Mouse (Mus musculus) liver, postnatal 0 days (tissue): Measurements from ENCODE around the gene Ablim1. TPM values are rescaled to one million over a fixed set of nuclear protein-coding genes. Genes with fewer than 3 reads are reported as not detected.

Experiments used
- ATAC-seq: fragments of 200-750 bp; cut with Nextera tagmentation; 2 replicates; pipeline ENCODE4 v1.8.0; 2017; ENCODE audit warnings: mild to moderate bottlenecking, moderate library complexity
- DNase-seq: peaks from one replicate; pipeline ENCODE4 v3.0.0-alpha.2; 2016
- H3K27ac ChIP-seq: fragments of 300-500 bp; sonication (generic); 2 replicates; pipeline ENCODE4 v1.5.1; 2014; ENCODE audit warnings: antibody characterized with exemption, moderate library complexity, mild to moderate bottlenecking, low read depth
- H3K27me3 ChIP-seq: fragments of 300-500 bp; sonication (generic); 2 replicates; pipeline ENCODE4 v1.6.1; 2014; ENCODE audit warnings: low read length, control low read depth, mixed read lengths; ENCODE audit not compliant: insufficient read depth
- H3K36me3 ChIP-seq: fragments of 300-500 bp; sonication (generic); replicated peaks from 2 replicates; pipeline ENCODE4 v1.6.1; 2014; ENCODE audit warnings: mild to moderate bottlenecking, control low read depth, low read length, moderate library complexity, mixed read lengths; ENCODE audit not compliant: insufficient read depth
- H3K4me1 ChIP-seq: fragments of 300-500 bp; sonication (generic); 2 replicates; pipeline ENCODE4 v1.6.1; 2014; ENCODE audit warnings: antibody characterized with exemption, mild to moderate bottlenecking, control low read depth; ENCODE audit not compliant: insufficient read depth
- H3K4me2 ChIP-seq: fragments of 300-500 bp; sonication (generic); 2 replicates; pipeline ENCODE4 v1.6.1; 2014; ENCODE audit warnings: low read depth, mild to moderate bottlenecking, low read length, moderate library complexity, mixed read lengths
- H3K4me3 ChIP-seq: fragments of 300-500 bp; sonication (generic); 2 replicates; pipeline ENCODE4 v1.5.1; 2014; ENCODE audit warnings: low read depth, low read length
- H3K9ac ChIP-seq: fragments of 300-500 bp; sonication (generic); replicated peaks from 2 replicates; pipeline ENCODE4 v1.6.1; 2014; ENCODE audit warnings: mild to moderate bottlenecking, moderate library complexity
- H3K9me3 ChIP-seq: fragments of 300-500 bp; sonication (generic); 2 replicates; pipeline ENCODE4 v1.6.1; 2016; ENCODE audit warnings: mild to moderate bottlenecking, control low read depth, low read length, mixed read lengths
- CTCF ChIP-seq: sonication (generic); IDR thresholded peaks from 2 replicates; pipeline ENCODE4 v1.5.1; 2016; ENCODE audit warnings: antibody characterized with exemption, low read depth
- EP300 ChIP-seq: IDR thresholded peaks from 2 replicates; pipeline ENCODE4 v1.6.1; 2016; ENCODE audit warnings: antibody characterized with exemption, low read depth, mild to moderate bottlenecking
- WGBS: fragments of 180-500 bp; shearing (Covaris S2); extraction: QIAGEN DNeasy Blood & Tissue Kit; methylation state at CpG from one replicate; pipeline ENCODE4 v1.1.7; 2014; ENCODE audit not compliant: insufficient replicate concordance; 5-methylcytosine and 5-hydroxymethylcytosine counted together
- polyA plus RNA-seq: library from polyadenylated mRNA; unstranded; fragments of >200 nt; fragmentation: Nextera tagmentation; extraction: Ambion mirVana; gene quantifications from 2 replicates; pipeline ENCODE4 v1.2.1, GENCODE M21; 2015

Ablim1 gene
- polyA plus RNA-seq, 1 experiment from 2014 or later = 12.0 TPM

GRCm38 (mm10) chr19:57062746-57063145, 252.0 kb downstream of the Ablim1 start:
- no peak overlapping the region for H3K4me2 ChIP-seq
- TF ChIP-seq EP300 (no peak), CTCF (no peak)
- ATAC-seq (no peak), DNase-seq (no peak)
- H3K27ac ChIP-seq = no peak overlapping the region
- no peaks in the 10 kb centered on the region for H3K4me1 ChIP-seq
- peaks cover 3% of the 10 kb centered on the region for H3K9me3 ChIP-seq
- peaks cover 37% of the 10 kb centered on the region for H3K36me3 ChIP-seq
- no peak overlapping the region for H3K4me3 ChIP-seq
- 76% methylated on average over 4 of the region's 4 CpGs for WGBS
- no peak overlapping the region for H3K9ac ChIP-seq
- H3K27me3 ChIP-seq = no peaks in the 10 kb centered on the region

- DNase-seq = no peak
- Histone ChIP-seq H3K9ac (no peak overlapping the region), H3K36me3 (peaks cover 29% of the 10 kb centered on the region), H3K27ac (no peak overlapping the region), H3K4me2 (no peak overlapping the region), H3K27me3 (no peaks in the 10 kb centered on the region), H3K9me3 (peaks cover 6% of the 10 kb centered on the region), H3K4me1 (no peaks in the 10 kb centered on the region), H3K4me3 (no peak overlapping the region)
- TF ChIP-seq EP300 (no peak), CTCF (no peak)
- ATAC-seq = no peak
- 69% methylated on average over 19 of the region's 19 CpGs for WGBS
Observed at GRCm38 (mm10) chr19:57059018-57059580, 255.6 kb downstream of the Ablim1 start.

GRCm38 (mm10) chr19:57057568-57057967, 257.2 kb downstream of the Ablim1 start:
- no peaks in the 10 kb centered on the region for H3K27me3 ChIP-seq
- no peaks in the 10 kb centered on the region for H3K4me1 ChIP-seq
- no peak overlapping the region for H3K27ac ChIP-seq
- ATAC-seq (no peak), DNase-seq (no peak)
- no peak overlapping the region for H3K9ac ChIP-seq
- TF ChIP-seq CTCF = peak; percentile 57
- TF ChIP-seq EP300 = no peak
- peaks cover 23% of the 10 kb centered on the region for H3K36me3 ChIP-seq
- H3K4me3 ChIP-seq = no peak overlapping the region
- WGBS = 86% methylated on average over 2 of the region's 2 CpGs
- H3K4me2 ChIP-seq = no peak overlapping the region
- H3K9me3 ChIP-seq = peaks cover 6% of the 10 kb centered on the region

GRCm38 (mm10) chr19:57055215-57056120, 259.3 kb downstream of the Ablim1 start:
- DNase-seq = no peak
- Histone ChIP-seq H3K4me2 (no peak overlapping the region), H3K27ac (no peak overlapping the region), H3K9me3 (peaks cover 6% of the 10 kb centered on the region), H3K4me3 (no peak overlapping the region), H3K4me1 (no peaks in the 10 kb centered on the region), H3K36me3 (peaks cover 24% of the 10 kb centered on the region), H3K9ac (no peak overlapping the region), H3K27me3 (no peaks in the 10 kb centered on the region)
- no peak for ATAC-seq
- TF ChIP-seq CTCF (no peak), EP300 (no peak)
- WGBS = 82% methylated on average over 16 of the region's 16 CpGs

- Histone ChIP-seq H3K4me1 (no peaks in the 10 kb centered on the region), H3K9me3 (peaks cover 5% of the 10 kb centered on the region), H3K4me3 (no peak overlapping the region), H3K4me2 (no peak overlapping the region), H3K36me3 (peaks cover 11% of the 10 kb centered on the region), H3K27ac (no peak overlapping the region), H3K9ac (no peak overlapping the region), H3K27me3 (no peaks in the 10 kb centered on the region)
- TF ChIP-seq EP300 (no peak), CTCF (no peak)
- ATAC-seq (no peak), DNase-seq (no peak)
- 78% methylated on average over 8 of the region's 8 CpGs for WGBS
Observed at GRCm38 (mm10) chr19:57052959-57053358, 261.8 kb downstream of the Ablim1 start.

GRCm38 (mm10) chr19:57052016-57052415, 262.7 kb downstream of the Ablim1 start:
- DNase-seq (no peak), ATAC-seq (no peak)
- no peaks in the 10 kb centered on the region for H3K9me3 ChIP-seq
- no peak overlapping the region for H3K4me3 ChIP-seq
- no peaks in the 10 kb centered on the region for H3K27me3 ChIP-seq
- H3K4me2 ChIP-seq = no peak overlapping the region
- H3K36me3 ChIP-seq = peaks cover 9% of the 10 kb centered on the region
- H3K27ac ChIP-seq = no peak overlapping the region
- TF ChIP-seq CTCF (no peak), EP300 (no peak)
- H3K9ac ChIP-seq = no peak overlapping the region
- 86% methylated on average over 7 of the region's 7 CpGs for WGBS
- H3K4me1 ChIP-seq = no peaks in the 10 kb centered on the region
